Mouse (Mus musculus): ENCODE results near the gene Impg2. TPM values are rescaled to one million over a fixed set of nuclear protein-coding genes. Genes with fewer than 3 reads are reported as not detected.

The Impg2 gene
- total RNA-seq (2017), result 0.44 TPM in 1 of 2 replicates, not detected in the other

- ATAC-seq (replicated peaks; ENCODE audit: low read depth, poor library complexity, severe bottlenecking), result no peak
Observed at GRCm38 (mm10) chr16:56204051-56204450, at the start of gene Impg2. TSS of gene Impg2 (plus strand) at chr16:56204313.

- ATAC-seq (replicated peaks; ENCODE audit: low read depth, poor library complexity, severe bottlenecking), result no peak
Observed at GRCm38 (mm10) chr16:56163466-56163865, 40.6 kb upstream of the Impg2 start.

- ATAC-seq (replicated peaks; ENCODE audit: low read depth, poor library complexity, severe bottlenecking), result no peak
Observed at GRCm38 (mm10) chr16:56170247-56170646, 33.9 kb upstream of the Impg2 start.

- ATAC-seq (replicated peaks; ENCODE audit: low read depth, poor library complexity, severe bottlenecking), result 0 out of 2 replicates have a peak, but pooled peaks have one; percentile 42
Observed at GRCm38 (mm10) chr16:56175867-56176581, 28.1 kb upstream of the Impg2 start.

- no peak for ATAC-seq (replicated peaks; ENCODE audit: low read depth, poor library complexity, severe bottlenecking)
Observed at GRCm38 (mm10) chr16:56186863-56187262, 17.2 kb upstream of the Impg2 start.

- ATAC-seq (replicated peaks; ENCODE audit: low read depth, poor library complexity, severe bottlenecking), result no peak
Observed at GRCm38 (mm10) chr16:56188198-56188597, 15.9 kb upstream of the Impg2 start.

GRCm38 (mm10) chr16:56212740-56213139, 8.6 kb downstream of the Impg2 start:
- ATAC-seq (replicated peaks; ENCODE audit: low read depth, poor library complexity, severe bottlenecking), result no peak

- no peak for ATAC-seq (replicated peaks; ENCODE audit: low read depth, poor library complexity, severe bottlenecking)
Observed at GRCm38 (mm10) chr16:56227686-56228085, 23.6 kb downstream of the Impg2 start.

GRCm38 (mm10) chr16:56229455-56229854, 25.3 kb downstream of the Impg2 start:
- no peak for ATAC-seq (replicated peaks; ENCODE audit: low read depth, poor library complexity, severe bottlenecking)

- ATAC-seq (replicated peaks; ENCODE audit: low read depth, poor library complexity, severe bottlenecking), result no peak
Observed at GRCm38 (mm10) chr16:56231300-56231699, 27.2 kb downstream of the Impg2 start.

- no peak for ATAC-seq (replicated peaks; ENCODE audit: low read depth, poor library complexity, severe bottlenecking)
Observed at GRCm38 (mm10) chr16:56232736-56233135, 28.6 kb downstream of the Impg2 start.

- no peak for ATAC-seq (replicated peaks; ENCODE audit: low read depth, poor library complexity, severe bottlenecking)
Observed at GRCm38 (mm10) chr16:56246031-56246430, 41.9 kb downstream of the Impg2 start.

- no peak for ATAC-seq (replicated peaks; ENCODE audit: low read depth, poor library complexity, severe bottlenecking)
Observed at GRCm38 (mm10) chr16:56273917-56274316, 69.8 kb downstream of the Impg2 start.

GRCm38 (mm10) chr16:56279060-56279459, 74.9 kb downstream of the Impg2 start:
- no peak for ATAC-seq (replicated peaks; ENCODE audit: low read depth, poor library complexity, severe bottlenecking)

- no peak for ATAC-seq (replicated peaks; ENCODE audit: low read depth, poor library complexity, severe bottlenecking)
Observed at GRCm38 (mm10) chr16:56279752-56280151, 75.6 kb downstream of the Impg2 start.

- ATAC-seq (replicated peaks; ENCODE audit: low read depth, poor library complexity, severe bottlenecking), result no peak
Observed at GRCm38 (mm10) chr16:56281336-56281735, 77.2 kb downstream of the Impg2 start.

GRCm38 (mm10) chr16:56283330-56283729, 79.2 kb downstream of the Impg2 start:
- no peak for ATAC-seq (replicated peaks; ENCODE audit: low read depth, poor library complexity, severe bottlenecking)

- ATAC-seq (replicated peaks; ENCODE audit: low read depth, poor library complexity, severe bottlenecking), result no peak
Observed at GRCm38 (mm10) chr16:56283873-56284272, 79.8 kb downstream of the Impg2 start.

GRCm38 (mm10) chr16:56286076-56286475, 82.0 kb downstream of the Impg2 start:
- no peak for ATAC-seq (replicated peaks; ENCODE audit: low read depth, poor library complexity, severe bottlenecking)

GRCm38 (mm10) chr16:56286977-56287376, 82.9 kb downstream of the Impg2 start:
- no peak for ATAC-seq (replicated peaks; ENCODE audit: low read depth, poor library complexity, severe bottlenecking)

- no peak for ATAC-seq (replicated peaks; ENCODE audit: low read depth, poor library complexity, severe bottlenecking)
Observed at GRCm38 (mm10) chr16:56294887-56295286, 90.8 kb downstream of the Impg2 start.
